Mouse (Mus musculus): ENCODE data around the gene Stk19. TPM values are rescaled to one million over a fixed set of nuclear protein-coding genes. Genes with fewer than 3 reads are reported as not detected.
"Not testable (repeated sequence)": the region's sequence is repeated elsewhere in the genome, so short reads cannot be mapped to it uniquely, and the experiment has no call there.

Gene Stk19
- total RNA-seq, 2 experiments from 2014 or later: 6.8 to 7.2 TPM

GRCm38 (mm10) chr17:34847615-34848014 is 10.9 kb upstream of the Stk19 start:
- intact Hi-C loops (cut with DNase I; ENCODE audit: low total_unique reads): no loop called here

GRCm38 (mm10) chr17:34847192-34847591 is 10.4 kb upstream of the Stk19 start:
- intact Hi-C loops (cut with DNase I; ENCODE audit: low total_unique reads): no loop called here
- no peak for DNase-seq

More at GRCm38 (mm10) chr17:34847615-34848014, 10.9 kb upstream of the Stk19 start:
- DNase-seq: no peak

DNA sequence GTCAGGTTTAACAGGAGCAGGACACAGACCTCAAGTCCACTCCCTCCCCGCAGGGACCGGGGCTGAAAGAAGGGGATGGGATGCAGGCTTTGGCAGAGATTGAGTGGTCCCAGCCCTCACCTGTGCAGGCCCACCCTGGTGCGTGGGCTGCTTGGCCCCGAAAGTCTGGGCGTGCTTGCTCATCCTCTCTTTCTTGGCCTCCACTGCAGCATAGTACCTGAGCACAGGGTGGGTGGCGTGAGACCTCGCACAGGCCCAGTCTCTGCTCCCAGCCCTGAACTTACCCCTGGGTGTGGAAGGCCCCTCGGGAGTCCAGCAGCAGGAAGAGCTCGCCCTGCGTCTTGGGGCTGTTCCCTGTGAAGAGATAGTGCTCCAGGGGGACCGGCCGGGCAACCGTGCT is 8.1 kb upstream of the Stk19 start:
- DNase-seq: no peak
- intact Hi-C loops (cut with DNase I; ENCODE audit: low total_unique reads): no loop called here

- intact Hi-C loops (cut with DNase I; ENCODE audit: low total_unique reads): no loop called here
These were observed 4.1 kb upstream of the Stk19 start for GRCm38 (mm10) chr17:34840736-34841307.

GRCm38 (mm10) chr17:34838785-34839184 is 2.0 kb upstream of the Stk19 start:
- DNase-seq: no peak
- intact Hi-C loops (cut with DNase I; ENCODE audit: low total_unique reads): no loop called here

More at GRCm38 (mm10) chr17:34840736-34841307, 4.1 kb upstream of the Stk19 start:
- DNase-seq: no peak

DNA sequence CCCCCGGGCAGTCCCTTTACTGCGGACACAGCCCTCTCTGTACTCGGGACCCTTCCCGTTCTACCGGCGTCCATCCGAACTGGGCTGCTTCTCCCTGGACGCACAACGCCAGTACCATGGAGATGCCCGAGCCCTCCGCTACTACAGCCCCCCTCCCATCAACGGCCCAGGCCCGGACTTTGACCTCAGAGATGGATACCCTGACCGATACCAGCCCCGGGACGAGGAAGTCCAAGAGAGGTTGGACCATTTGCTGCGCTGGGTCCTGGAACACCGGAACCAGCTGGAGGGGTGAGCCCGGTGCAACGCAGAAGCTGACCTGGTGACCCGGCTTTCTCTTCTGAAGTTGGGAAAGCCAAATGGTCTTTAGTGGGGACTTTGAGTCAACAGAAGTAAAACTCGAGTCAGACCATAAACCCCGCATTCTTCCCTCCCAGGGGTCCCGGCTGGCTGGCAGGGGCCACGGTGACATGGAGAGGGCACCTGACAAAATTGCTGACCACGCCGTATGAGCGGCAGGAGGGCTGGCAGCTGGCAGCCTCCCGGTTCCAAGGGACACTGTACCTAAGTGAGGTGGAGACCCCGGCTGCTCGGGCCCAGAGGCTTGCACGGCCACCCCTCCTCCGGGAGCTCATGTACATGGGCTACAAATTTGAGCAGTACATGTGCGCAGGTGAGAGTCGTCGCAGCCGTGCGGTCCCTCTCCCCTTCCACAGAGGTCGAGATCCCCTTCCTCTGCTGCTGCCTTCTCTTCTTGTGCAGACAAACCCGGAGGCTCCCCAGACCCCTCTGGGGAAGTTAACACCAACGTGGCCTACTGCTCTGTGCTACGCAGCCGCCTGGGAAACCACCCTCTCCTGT is 949 bp upstream of the Stk19 start:
- no peak for DNase-seq
- intact Hi-C loops (cut with DNase I; ENCODE audit: low total_unique reads): no loop called here

DNA sequence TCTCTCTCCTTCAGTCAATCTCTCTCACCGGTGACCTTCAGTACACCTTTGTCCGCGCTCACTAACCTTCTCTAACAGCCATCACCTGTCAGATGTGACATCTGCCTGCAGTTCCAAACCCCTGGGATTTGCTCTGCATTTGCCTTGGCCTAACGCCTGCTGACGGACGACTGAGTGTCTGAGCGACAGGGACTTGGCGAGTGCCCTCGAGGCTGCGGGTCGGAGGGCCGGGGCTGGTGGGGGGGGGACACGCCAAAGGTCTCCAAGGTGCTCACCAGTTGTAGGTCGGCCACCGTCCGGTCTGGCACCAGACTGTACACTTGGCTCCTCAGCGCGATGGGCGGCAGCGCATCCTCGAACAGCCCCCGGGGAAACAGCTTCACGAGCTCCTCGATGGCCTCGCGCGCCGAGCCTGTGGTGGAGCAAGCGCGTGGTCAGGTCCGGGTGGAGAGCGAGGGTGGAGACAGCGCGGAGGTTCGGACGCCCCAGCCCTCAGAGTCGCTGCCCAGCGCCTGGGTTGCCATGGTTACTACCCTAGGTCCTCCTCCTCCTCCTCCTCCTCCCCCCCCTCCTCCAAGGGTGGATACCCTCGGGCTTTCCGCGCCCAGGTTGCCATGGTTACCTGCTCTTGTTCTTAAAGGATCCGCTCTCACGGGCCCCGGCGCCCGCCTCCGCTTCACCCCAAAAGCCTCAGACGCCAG is 440 bp downstream of the Stk19 start:
- no peak for DNase-seq

GRCm38 (mm10) chr17:34830776-34831175 is 6.0 kb downstream of the Stk19 start:
- DNase-seq; intact Hi-C loops (cut with DNase I; ENCODE audit: low total_unique reads): not testable (repeated sequence)

More for the DNA sequence above, 440 bp downstream of the Stk19 start:
- intact Hi-C loops (cut with DNase I; ENCODE audit: low total_unique reads): no loop called here

DNA sequence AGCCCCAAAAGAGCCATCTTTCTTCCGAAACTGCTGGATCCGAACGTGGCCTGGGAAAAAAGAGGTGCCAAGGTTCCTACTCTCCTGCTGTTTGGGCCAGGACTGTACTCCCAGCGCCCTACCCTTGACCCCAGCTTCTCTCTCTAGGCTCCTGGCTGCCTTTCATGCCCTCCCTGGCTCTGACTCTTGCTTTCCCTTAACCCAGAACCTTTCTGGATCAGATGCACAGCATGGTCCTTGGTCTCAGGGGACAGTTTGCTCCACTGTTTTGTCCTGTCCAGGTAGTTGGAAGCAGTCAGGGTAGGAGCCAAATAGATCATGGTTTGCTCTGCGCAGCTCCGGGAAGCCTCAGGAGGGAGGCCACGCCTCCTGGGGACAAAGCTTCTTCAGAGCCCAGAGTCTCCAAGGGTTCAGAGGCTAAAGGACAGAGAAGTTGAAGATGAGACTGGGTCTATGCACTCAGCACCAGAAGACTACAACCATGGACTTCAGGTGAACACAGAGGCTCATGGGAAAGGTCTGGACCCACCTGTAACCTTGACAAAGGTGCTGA is 21.9 kb downstream of the Stk19 start:
- intact Hi-C loops (cut with DNase I; ENCODE audit: low total_unique reads): loop anchor here (5.0 kb wide), 1 partner anchor 163 kb away; no protein-coding TSS in a partner anchor

GRCm38 (mm10) chr17:34813747-34814146 is 23.0 kb downstream of the Stk19 start:
- intact Hi-C loops (cut with DNase I; ENCODE audit: low total_unique reads): loop anchor here (5.0 kb wide), 1 partner anchor 161 kb away; no protein-coding TSS in a partner anchor
- peak; percentile 25 for DNase-seq

More for the DNA sequence above, 21.9 kb downstream of the Stk19 start:
- DNase-seq: no peak

DNA sequence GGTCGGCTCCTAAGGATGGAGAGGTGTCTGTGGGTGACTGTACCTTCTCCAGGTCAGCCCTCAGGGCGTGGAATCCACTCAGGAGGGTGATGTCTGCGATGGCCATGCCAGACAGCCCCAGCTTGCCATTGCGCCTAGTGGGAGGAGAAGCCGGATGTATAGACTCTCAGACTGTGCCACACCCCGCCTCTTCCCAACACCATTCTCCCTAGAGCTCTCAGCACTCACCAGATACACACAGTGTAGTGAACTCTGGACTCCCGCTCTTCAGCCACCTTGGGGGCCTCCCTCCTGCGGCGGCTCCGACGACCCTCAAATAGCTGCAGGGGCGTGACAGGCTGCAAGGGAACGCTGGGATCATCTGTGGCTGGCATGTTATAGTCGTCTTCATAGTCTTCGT is 25.5 kb downstream of the Stk19 start:
- intact Hi-C loops (cut with DNase I; ENCODE audit: low total_unique reads): loop anchor here (5.0 kb wide), 1 partner anchor 159 kb away; no protein-coding TSS in a partner anchor
- no peak for DNase-seq

- intact Hi-C loops (cut with DNase I; ENCODE audit: low total_unique reads): loop anchor here (5.0 kb wide), 1 partner anchor 159 kb away; no protein-coding TSS in a partner anchor
- not testable (repeated sequence) for DNase-seq
These were observed 25.9 kb downstream of the Stk19 start for GRCm38 (mm10) chr17:34810811-34811210.

DNA sequence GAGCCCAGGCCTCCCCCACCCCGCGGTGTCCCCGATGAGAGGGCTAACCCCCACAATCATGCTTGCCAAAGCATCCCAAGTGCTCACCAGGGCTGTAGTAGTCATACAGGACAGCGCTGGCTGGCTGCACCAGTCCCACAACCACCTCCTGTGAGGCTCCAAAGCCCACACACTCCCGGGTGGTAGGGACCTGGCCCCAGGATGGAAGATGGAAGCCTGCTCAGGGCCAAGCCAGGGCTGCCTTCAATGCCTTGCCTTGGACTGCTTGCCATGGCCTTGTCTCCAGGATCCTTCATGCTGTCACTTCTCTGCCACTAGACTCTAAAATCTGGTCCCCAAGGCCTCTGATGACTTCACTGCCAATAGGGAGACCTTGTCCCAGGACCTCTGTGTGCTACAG is 26.3 kb downstream of the Stk19 start:
- not testable (repeated sequence) for DNase-seq
- intact Hi-C loops (cut with DNase I; ENCODE audit: low total_unique reads): loop anchor here (5.0 kb wide), 1 partner anchor 158 kb away; no protein-coding TSS in a partner anchor

DNA sequence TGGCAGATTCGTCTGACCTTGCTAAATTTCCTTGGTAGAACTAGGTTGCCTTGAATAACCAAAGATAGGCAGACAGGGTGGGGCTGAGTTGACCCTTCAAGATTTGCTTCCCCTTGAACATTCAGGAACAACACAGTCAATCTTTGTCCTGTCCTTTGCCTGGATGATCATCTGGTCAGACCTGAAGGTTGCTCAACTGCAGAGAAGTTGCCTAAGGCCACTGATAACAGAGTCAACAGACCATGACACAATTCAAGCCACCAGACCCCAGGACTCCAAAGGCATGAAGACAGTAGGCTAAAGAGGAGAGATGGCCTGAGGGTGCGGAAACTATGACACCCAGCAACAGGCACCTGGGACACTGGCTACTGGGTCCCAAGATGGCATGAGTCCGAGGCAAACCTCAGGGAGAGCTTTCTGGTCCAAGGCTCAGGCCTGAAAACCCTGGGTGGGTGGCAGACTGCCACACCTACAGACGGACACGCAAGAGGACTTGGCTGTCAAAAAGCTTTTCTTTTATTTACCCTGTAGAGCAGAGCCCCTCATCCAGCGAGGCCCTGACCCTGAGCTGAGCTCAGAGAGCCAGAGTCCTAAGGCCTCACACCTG is 28.0 kb downstream of the Stk19 start:
- no peak for DNase-seq
- intact Hi-C loops (cut with DNase I; ENCODE audit: low total_unique reads): loop anchor here (10.0 kb wide), 1 partner anchor 84 kb away; no protein-coding TSS in a partner anchor

DNA sequence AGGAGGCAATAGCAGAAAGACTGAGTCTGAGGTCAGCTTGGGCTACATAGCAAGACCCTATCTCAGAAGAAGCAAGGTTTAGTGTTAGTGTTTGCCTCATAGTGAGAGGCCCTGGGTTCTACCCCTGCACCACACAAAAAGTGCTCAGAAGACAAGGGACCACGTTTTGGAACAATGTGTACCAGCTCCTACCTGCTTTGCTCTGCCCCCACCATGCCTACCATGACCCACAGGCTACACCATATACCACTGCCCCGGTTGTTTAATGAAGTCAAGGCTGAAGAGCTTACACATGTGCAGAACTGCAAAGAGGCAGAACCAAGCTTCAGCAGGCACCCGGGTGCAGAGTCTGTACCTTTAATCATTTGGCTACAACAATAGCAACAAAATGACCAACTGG is 29.6 kb downstream of the Stk19 start:
- DNase-seq: no peak
- intact Hi-C loops (cut with DNase I; ENCODE audit: low total_unique reads): loop anchor here (10.0 kb wide), 1 partner anchor 82 kb away; no protein-coding TSS in a partner anchor

DNA sequence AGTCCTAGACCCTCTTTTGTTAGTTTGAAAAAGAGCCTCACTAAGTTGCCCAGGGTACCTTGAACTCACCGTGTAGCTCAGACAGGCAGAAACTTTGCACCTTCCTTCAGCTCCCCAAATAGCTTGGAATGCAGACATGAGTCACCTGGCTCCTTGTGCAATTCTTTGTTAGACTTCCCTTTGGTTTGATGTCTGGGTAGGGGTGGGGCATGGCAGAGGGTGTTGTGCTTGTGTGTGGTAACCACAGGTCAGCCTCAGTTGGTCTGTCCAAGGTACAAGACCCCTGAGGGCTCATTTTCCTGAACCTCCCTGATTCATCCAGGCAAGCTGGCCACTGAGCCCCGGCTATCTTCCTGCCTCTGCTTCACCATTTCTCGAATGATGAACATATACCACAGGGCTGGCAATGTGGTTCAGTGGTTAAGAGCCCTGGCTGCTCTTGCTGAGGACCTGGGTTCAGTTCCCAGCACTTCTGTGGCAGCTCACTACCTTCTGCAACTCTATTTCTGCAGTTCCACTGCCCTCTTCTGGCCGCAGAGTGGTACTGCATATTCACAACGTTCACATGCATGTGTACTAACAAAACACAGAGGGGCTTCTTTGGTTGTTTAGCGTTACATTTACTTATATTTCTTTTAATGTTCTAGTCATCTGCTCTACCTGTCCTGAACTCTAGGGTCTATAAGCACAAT is 31.7 kb downstream of the Stk19 start:
- intact Hi-C loops (cut with DNase I; ENCODE audit: low total_unique reads): loop anchor here (10.0 kb wide), 1 partner anchor 80 kb away; no protein-coding TSS in a partner anchor

DNA sequence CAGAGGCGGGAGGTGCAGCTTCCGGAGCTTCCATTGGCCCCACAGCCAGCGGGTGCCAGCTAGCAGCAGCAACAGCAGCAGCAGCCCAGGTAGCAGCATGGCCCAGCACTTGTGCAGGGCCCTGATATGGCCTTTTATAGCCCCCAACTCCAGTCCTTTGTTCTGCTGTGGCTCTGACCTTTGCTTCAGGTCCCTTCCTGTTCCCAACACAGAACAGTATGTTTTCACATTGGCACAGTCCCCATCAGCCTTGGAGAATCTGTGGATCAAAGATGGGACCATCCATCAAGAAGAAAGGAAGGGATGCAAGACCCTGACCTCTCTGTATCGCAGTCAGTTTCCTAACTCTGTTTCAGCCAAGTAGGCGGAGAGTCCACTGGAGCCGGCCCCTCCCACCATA is 32.4 kb downstream of the Stk19 start, which contains the start of gene Cyp21a1:
Gene Cyp21a1 (minus strand): TSS at position 261 of the 400 bp plus-strand sequence.
- not testable (repeated sequence) for DNase-seq
- intact Hi-C loops (cut with DNase I; ENCODE audit: low total_unique reads): loop anchor here (10.0 kb wide), 1 partner anchor 80 kb away; no protein-coding TSS in a partner anchor

More for the DNA sequence above, 31.7 kb downstream of the Stk19 start:
- DNase-seq: no peak

- intact Hi-C loops (cut with DNase I; ENCODE audit: low total_unique reads): loop anchor here (10.0 kb wide), 1 partner anchor 79 kb away; no protein-coding TSS in a partner anchor
- DNase-seq: not testable (repeated sequence)
These were observed 33.4 kb downstream of the Stk19 start for GRCm38 (mm10) chr17:34803367-34803766.
